Comparison of ENCODE assay signal across 10 mouse cellular contexts in the genomic region with DNA sequence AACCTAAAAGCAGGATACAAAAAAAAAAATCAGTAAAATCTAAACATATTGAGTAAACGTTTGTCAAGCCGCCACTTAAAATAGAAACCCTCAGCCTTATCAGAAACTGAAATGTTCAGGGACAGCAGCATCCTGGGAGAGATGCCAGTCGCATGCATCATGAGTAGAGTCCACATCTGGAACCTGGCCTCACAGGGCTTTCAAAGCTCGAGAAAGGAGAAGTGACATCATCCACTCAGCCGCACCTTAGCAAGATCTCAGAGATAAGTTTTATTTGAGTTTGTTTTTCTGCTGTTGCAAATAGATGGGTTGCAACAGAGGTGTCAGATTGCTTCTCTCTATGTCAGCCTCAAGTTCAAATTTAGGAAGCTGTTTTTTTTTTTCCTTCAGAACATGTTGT. TPM values are rescaled to one million over a fixed set of nuclear protein-coding genes. Genes with fewer than 3 reads are reported as not detected.
DNase-seq lines count a peak whose midpoint lies in the region; ATAC-seq and TF ChIP-seq lines count a peak whose summit lies in the region.
"Had no signal": no experiment of that assay in that cellular context is flagged by ENCODE, and none has a peak within 500 bp of the region (broad histone marks: within the 10 kb centered on the region; RNA-seq: fewer than 3 reads in every experiment).

No protein-coding gene starts in this region.

- no peaks in the 10 kb centered on the region for H3K9me3 ChIP-seq in heart, embryonic 11.5 days (replicated peaks; ENCODE audit: control insufficient read depth, low read length)
- H3K9me3 ChIP-seq: lung, embryonic 15.5 days had no signal

- 5% methylated on average over 5 of the region's 5 CpGs for WGBS in heart, adult 2 months
- WGBS in heart, embryonic 11.5 days (ENCODE audit: insufficient replicate concordance): 14% methylated on average over 5 of the region's 5 CpGs

- intact Hi-C loops in heart, adult 2 months (cut with DNase I): no loop called here

- H3K27ac ChIP-seq in heart, adult 2 months: no peak overlapping the region
- H3K27ac ChIP-seq in heart, embryonic 11.5 days (ENCODE audit: low read depth, low read length): no peak overlapping the region
- H3K27ac ChIP-seq: kidney, postnatal 0 days; lung, embryonic 15.5 days had no signal

- H3K4me2 ChIP-seq in heart, embryonic 11.5 days: no peak overlapping the region
- H3K4me2 ChIP-seq: lung, embryonic 15.5 days had no signal

- no peak for TF ChIP-seq EP300 in heart, adult 2 months (IDR thresholded peaks at IDR 0.05; ENCODE audit: insufficient read depth, low read depth, low read length)

- peak; percentile 21 to 43 for DNase-seq in heart, adult 2 months
- DNase-seq in adrenal gland, adult 18-20 months (ENCODE audit: low spot score in 2 of 2): peak; percentile 29 to 30
- DNase-seq in heart, postnatal 4 days: peak; percentile 39
- no peak for DNase-seq in right cerebral cortex, postnatal 25 days
- DNase-seq in cerebellum, adult 11-12 months: no peak
- DNase-seq in B cell, adult 2 months: no peak

- no peak overlapping the region for H3K9ac ChIP-seq in heart, adult 2 months (ENCODE audit: low read depth, low read length)
- H3K9ac ChIP-seq in heart, embryonic 11.5 days (ENCODE audit: low read depth, low read length): no peak overlapping the region
- H3K9ac ChIP-seq: lung, embryonic 15.5 days had no signal

- no peak overlapping the region for H3K4me3 ChIP-seq in heart, adult 2 months
- H3K4me3 ChIP-seq in heart, embryonic 11.5 days (ENCODE audit: low read depth, low read length): no peak overlapping the region
- H3K4me3 ChIP-seq: lung, embryonic 15.5 days had no signal

- no peak for TF ChIP-seq POLR2A in heart, adult 2 months (IDR thresholded peaks at IDR 0.05; ENCODE audit: insufficient read depth, low read depth, low read length)

- H3K79me2 ChIP-seq in heart, adult 2 months (replicated peaks; ENCODE audit: control insufficient read depth, insufficient read depth, low read length): no peaks in the 10 kb centered on the region

- peaks cover 2% of the 10 kb centered on the region for H3K4me1 ChIP-seq in heart, adult 2 months (ENCODE audit: control insufficient read depth, insufficient read depth, low read length)
- H3K4me1 ChIP-seq in heart, embryonic 11.5 days (ENCODE audit: control insufficient read depth, insufficient read depth, low read length): 0 out of 2 replicates have a peak, but pooled peaks cover 4% of the 10 kb centered on the region

- no peaks in the 10 kb centered on the region; the same call in 1 of the 2 replicates for H3K36me3 ChIP-seq in heart, adult 2 months (ENCODE audit: control insufficient read depth, insufficient read depth, low read length)
- no peaks in the 10 kb centered on the region for H3K36me3 ChIP-seq in heart, embryonic 11.5 days (ENCODE audit: control insufficient read depth, insufficient read depth, low read length)
- H3K36me3 ChIP-seq: lung, embryonic 15.5 days had no signal

- ATAC-seq in heart, embryonic 11.5 days (replicated peaks; ENCODE audit: insufficient number of reproducible peaks, low FRiP score, low TSS enrichment): no peak
- 0 out of 2 replicates have a peak, but pooled peaks have one; percentile 22 for ATAC-seq in monocyte, adult 5-6 weeks (replicated peaks; ENCODE audit: insufficient number of reproducible peaks, low FRiP score, low TSS enrichment, poor library complexity, severe bottlenecking)

- H3K27me3 ChIP-seq in heart, adult 2 months (ENCODE audit: control insufficient read depth, insufficient read depth, low read length): no peaks in the 10 kb centered on the region
- no peaks in the 10 kb centered on the region for H3K27me3 ChIP-seq in heart, embryonic 11.5 days (ENCODE audit: control insufficient read depth, insufficient read depth, low read length)
- H3K27me3 ChIP-seq: lung, embryonic 15.5 days had no signal

- TF ChIP-seq CTCF in heart, adult 2 months (IDR thresholded peaks at IDR 0.05): no peak

RNA-seq across cellular contexts. Expression of gene Hipk3, which starts 31.3 kb away (rescaled TPM):
- 100 to 1,000 TPM; 206 to 229 TPM for total RNA-seq in heart, adult 2 months (2021)
- polyA plus RNA-seq in heart, adult 2 months (2012; rRNA removed): 66.9 and 147 TPM in 2 replicates
- 48.1 and 61.9 TPM in 2 replicates for polyA plus RNA-seq in heart, embryonic 11.5 days (2014; fragmentation: Nextera tagmentation; extraction: Ambion mirVana)
- 100 to 1,000 TPM; 116 to 139 TPM for total RNA-seq in adrenal gland, adult 18-20 months (2021)
- 100 to 1,000 TPM; 221 to 237 TPM for total RNA-seq in heart, postnatal 4 days (2021)
- total RNA-seq in monocyte, adult 5-6 weeks (2017): 48.7 to 59.8 TPM (median 57.8 TPM) in 3 replicates

Comparison
In these comparisons a context has a peak if more than half of its experiments do, and no peak if none do; other contexts are left out.
1. DNase-seq: peak in heart, adult 2 months (2 of 2), adrenal gland, adult 18-20 months (2 of 2) and heart, postnatal 4 days (single experiment); none in right cerebral cortex, postnatal 25 days (single experiment), cerebellum, adult 11-12 months (single experiment) and B cell, adult 2 months (0 of 2).